Mouse (Mus musculus) heart, embryonic 16.5 days (tissue): ENCODE measurements at regions not wholly inside any gene's neighbourhood (a gene's known extent, or its start where the extent isn't known, plus 50 kb on each side); places are given as distances from the start of the nearest gene placed in this dataset.

Experiments used
- ATAC-seq: fragments of 200-750 bp; cut with Nextera tagmentation; replicated peaks from 2 replicates; pipeline ENCODE4 v1.8.0; 2017; ENCODE audit warnings: moderate number of reproducible peaks; ENCODE audit not compliant: insufficient read depth, low FRiP score; ENCODE audit errors: extremely low read depth
- H3K27ac ChIP-seq: fragments of 300-500 bp; sonication (generic); 2 replicates; pipeline ENCODE4 v1.5.1; 2014; ENCODE audit warnings: mild to moderate bottlenecking, low read length, control low read depth, moderate library complexity
- H3K27me3 ChIP-seq: fragments of 300-500 bp; sonication (generic); 2 replicates; pipeline ENCODE4 v1.6.1; 2014; ENCODE audit warnings: low read length, mixed read lengths; ENCODE audit not compliant: control insufficient read depth, insufficient read depth
- H3K36me3 ChIP-seq: fragments of 300-500 bp; sonication (generic); 2 replicates; pipeline ENCODE4 v1.6.1; 2014; ENCODE audit not compliant: control insufficient read depth, insufficient read depth
- H3K4me1 ChIP-seq: fragments of 300-500 bp; sonication (generic); 2 replicates; pipeline ENCODE4 v1.6.1; 2014; ENCODE audit warnings: low read length, mixed read lengths; ENCODE audit not compliant: control insufficient read depth, insufficient read depth
- H3K4me2 ChIP-seq: fragments of 300-500 bp; sonication (generic); 2 replicates; pipeline ENCODE4 v1.6.1; 2014; ENCODE audit warnings: low read depth, mild to moderate bottlenecking, control low read depth, low read length
- H3K4me3 ChIP-seq: fragments of 300-500 bp; sonication (generic); 2 replicates; pipeline ENCODE4 v1.5.1; 2014; ENCODE audit warnings: mild to moderate bottlenecking, control low read depth, low read length
- H3K9ac ChIP-seq: fragments of 300-500 bp; sonication (generic); 2 replicates; pipeline ENCODE4 v1.6.1; 2014; ENCODE audit warnings: low read length, control low read depth
- H3K9me3 ChIP-seq: fragments of 300-500 bp; sonication (generic); replicated peaks from 2 replicates; pipeline ENCODE4 v1.6.1; 2016; ENCODE audit warnings: low read length; ENCODE audit not compliant: control insufficient read depth
- WGBS: fragments of 180-500 bp; shearing (Covaris S2); extraction: QIAGEN DNeasy Blood & Tissue Kit; methylation state at CpG from one replicate; pipeline ENCODE4 v1.1.7; 2014; 5-methylcytosine and 5-hydroxymethylcytosine counted together

DNA sequence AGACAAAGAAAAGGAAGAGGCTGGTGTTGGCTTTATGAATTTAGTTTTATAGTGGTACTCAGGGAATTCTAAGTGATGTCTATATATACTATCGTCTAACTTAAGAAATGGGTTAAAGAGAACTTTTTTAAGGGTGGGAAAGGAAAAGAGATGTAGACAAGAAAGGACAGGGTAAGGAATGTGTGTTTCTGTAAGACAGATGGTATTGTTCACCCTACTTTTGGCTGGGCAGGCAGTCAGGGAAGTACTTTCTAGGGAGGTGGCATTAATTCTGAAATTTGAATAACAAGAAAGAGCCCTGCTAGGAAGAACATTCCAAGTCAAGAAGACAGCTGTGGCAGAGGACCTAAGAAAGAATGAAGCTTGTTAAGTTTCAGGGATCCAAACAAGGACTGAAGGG, 263.0 kb downstream of the Pik3r1 start:
- Histone ChIP-seq H3K36me3 (no peaks in the 10 kb centered on the region), H3K27ac (no peak overlapping the region), H3K9ac (no peak overlapping the region), H3K4me3 (no peak overlapping the region), H3K4me1 (no peaks in the 10 kb centered on the region), H3K27me3 (no peaks in the 10 kb centered on the region), H3K9me3 (no peaks in the 10 kb centered on the region), H3K4me2 (no peak overlapping the region)
- ATAC-seq, result no peak
- WGBS, result 83% methylated on average over 1 of the region's 1 CpGs

DNA sequence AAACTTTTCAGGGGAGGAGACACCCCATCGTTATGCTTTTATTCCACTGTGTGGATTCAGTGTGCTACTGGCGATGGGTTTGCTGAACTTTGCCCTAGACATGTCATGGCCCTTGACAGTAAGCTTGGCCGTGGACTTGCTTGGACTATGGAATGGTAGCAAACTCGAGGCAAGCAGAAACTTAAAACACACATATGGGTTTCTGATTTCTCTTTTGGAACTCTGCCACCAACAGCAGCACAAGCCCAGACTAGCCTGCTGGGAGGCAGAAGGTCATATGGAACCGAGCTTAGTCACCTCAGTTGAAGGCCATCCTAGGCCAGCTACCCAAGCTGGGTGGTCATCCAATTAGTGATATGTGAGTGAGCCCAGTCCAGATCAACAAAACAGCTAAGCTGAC, 263.8 kb downstream of the Pik3r1 start:
- WGBS, result 66% methylated on average over 5 of the region's 5 CpGs
- no peaks in the 10 kb centered on the region for H3K4me1 ChIP-seq
- H3K9me3 ChIP-seq, result no peaks in the 10 kb centered on the region

DNA sequence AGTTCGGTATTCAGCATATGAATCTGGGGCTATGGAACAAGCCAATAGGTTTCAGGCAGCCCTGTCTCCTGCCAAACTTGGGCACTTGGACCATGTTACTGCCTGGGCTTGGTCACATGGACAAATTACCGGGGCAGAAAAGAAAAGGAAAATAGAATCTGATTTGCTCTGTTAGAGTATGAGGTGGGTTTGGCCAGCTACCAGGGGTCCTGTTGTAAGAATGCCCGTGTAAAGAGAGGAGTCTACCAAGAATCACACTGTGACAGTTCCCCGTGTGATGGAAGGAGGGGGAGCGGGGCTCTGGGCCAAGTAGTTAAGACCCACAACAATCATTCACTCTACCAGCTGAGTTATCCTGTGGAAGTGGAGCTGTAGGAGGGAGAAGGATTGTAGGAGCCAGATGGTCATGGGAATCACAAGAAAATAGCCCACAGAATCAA, 266.2 kb downstream of the Pik3r1 start:
- Histone ChIP-seq H3K4me3 (no peak overlapping the region), H3K9ac (no peak overlapping the region), H3K36me3 (no peaks in the 10 kb centered on the region), H3K27ac (no peak overlapping the region), H3K4me1 (no peaks in the 10 kb centered on the region), H3K27me3 (no peaks in the 10 kb centered on the region), H3K9me3 (no peaks in the 10 kb centered on the region), H3K4me2 (no peak overlapping the region)
- 67% methylated on average over 5 of the region's 5 CpGs for WGBS
- no peak for ATAC-seq

More for the DNA sequence above, 263.8 kb downstream of the Pik3r1 start:
- Histone ChIP-seq H3K36me3 (no peaks in the 10 kb centered on the region), H3K4me2 (no peak overlapping the region), H3K9ac (no peak overlapping the region), H3K27me3 (no peaks in the 10 kb centered on the region), H3K27ac (no peak overlapping the region), H3K4me3 (no peak overlapping the region)
- no peak for ATAC-seq

DNA sequence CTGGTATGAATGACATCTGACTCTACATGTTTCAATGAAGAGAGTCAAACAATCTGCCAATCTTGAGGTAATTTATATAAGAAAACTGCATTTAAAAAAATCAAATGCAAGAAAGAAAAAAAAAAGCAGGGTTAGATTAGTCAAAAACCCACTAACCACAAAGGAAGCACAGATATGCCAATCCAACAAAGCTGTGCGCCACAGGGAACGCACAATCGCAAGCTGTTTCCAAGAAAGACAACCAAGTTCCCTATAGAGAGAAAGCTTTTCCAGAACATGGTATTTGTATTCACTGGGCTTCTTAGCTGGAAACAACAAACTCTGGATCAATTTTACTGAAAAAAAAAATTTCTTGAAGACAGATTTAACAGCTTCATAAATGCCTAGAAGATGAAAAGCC, 267.0 kb downstream of the Pik3r1 start:
- H3K9ac ChIP-seq, result no peak overlapping the region
- no peak overlapping the region for H3K4me3 ChIP-seq
- ATAC-seq, result no peak
- H3K9me3 ChIP-seq, result no peaks in the 10 kb centered on the region
- WGBS, result 88% methylated on average over 3 of the region's 3 CpGs
- H3K4me1 ChIP-seq, result no peaks in the 10 kb centered on the region
- H3K36me3 ChIP-seq, result no peaks in the 10 kb centered on the region
- H3K27ac ChIP-seq, result no peak overlapping the region
- H3K4me2 ChIP-seq, result no peak overlapping the region
- H3K27me3 ChIP-seq, result no peaks in the 10 kb centered on the region

DNA sequence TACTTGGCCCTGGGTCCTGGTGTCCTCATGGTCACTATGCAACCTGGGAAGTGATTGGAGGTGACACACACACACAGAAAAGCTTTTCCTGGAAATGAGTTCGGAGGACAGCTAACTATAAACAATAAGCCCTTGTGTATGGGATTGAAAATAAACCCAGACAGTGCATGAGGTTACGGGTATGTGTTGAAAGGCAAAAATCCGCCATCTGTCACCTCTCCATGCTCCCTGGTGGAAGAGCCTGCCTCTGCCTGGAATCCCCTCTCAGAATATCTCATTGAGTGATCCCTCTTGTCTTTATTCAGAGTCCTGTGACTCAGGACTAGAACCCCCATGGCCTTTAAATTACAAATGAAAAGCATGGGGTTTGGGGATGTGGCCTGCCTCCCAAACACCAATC, 276.2 kb downstream of the Pik3r1 start:
- Histone ChIP-seq H3K27ac (no peak overlapping the region), H3K9ac (no peak overlapping the region), H3K4me2 (no peak overlapping the region), H3K9me3 (no peaks in the 10 kb centered on the region), H3K4me3 (no peak overlapping the region), H3K36me3 (no peaks in the 10 kb centered on the region), H3K4me1 (0 out of 2 replicates have a peak, but pooled peaks cover 3% of the 10 kb centered on the region), H3K27me3 (no peaks in the 10 kb centered on the region)
- WGBS, result 36% methylated on average over 3 of the region's 3 CpGs
- ATAC-seq, result no peak

DNA sequence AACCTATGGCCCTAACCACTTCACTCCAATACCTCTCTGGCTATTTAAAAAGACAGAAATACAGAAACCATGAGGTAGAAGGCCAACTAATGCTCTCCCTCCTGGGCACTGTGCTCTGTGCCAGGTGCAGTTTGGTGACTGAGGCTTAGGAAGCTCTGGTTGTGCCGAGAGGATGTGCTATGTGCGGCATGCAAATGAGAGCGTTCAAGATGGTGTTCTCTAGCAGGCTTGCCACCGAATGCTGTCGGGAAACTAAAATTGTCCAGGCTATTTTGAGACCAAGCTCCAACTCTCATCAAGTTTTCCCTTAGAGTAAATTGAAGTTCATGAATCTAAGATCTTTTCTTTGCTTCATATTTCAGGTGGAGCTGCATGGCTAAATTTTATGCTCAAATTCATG, 277.1 kb downstream of the Pik3r1 start:
- ATAC-seq, result no peak
- Histone ChIP-seq H3K9ac (no peak overlapping the region), H3K4me2 (no peak overlapping the region), H3K4me1 (peaks cover 6% of the 10 kb centered on the region; the same call in 1 of the 2 replicates), H3K36me3 (no peaks in the 10 kb centered on the region), H3K9me3 (no peaks in the 10 kb centered on the region), H3K27me3 (no peaks in the 10 kb centered on the region), H3K4me3 (no peak overlapping the region), H3K27ac (no peak overlapping the region)
- WGBS, result 46% methylated on average over 5 of the region's 5 CpGs

DNA sequence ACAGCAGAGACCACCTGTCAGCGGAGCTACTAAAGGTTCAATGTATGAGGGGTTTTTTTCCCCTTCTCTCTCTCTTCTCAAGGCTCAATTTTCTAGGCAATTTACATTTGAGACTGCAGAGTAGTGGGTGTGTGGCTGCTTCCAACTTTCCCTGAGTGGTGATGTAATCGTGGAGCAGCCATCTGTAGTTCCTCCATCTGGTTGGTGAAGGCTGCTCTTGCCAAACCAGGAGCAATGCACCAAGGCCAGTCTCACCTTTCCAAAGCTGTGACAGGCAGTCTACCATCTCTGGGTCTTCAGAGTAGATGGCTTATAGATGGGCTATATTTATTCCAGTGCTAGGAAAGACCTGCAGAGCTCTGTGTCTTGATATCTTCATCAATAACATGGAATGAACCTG, 280.4 kb downstream of the Pik3r1 start:
- 80% methylated on average over 2 of the region's 2 CpGs for WGBS
- no peaks in the 10 kb centered on the region for H3K36me3 ChIP-seq
- no peak overlapping the region for H3K9ac ChIP-seq
- no peaks in the 10 kb centered on the region for H3K27me3 ChIP-seq
- ATAC-seq, result no peak
- no peak overlapping the region for H3K4me2 ChIP-seq
- no peak overlapping the region for H3K27ac ChIP-seq
- H3K4me3 ChIP-seq, result no peak overlapping the region
- H3K9me3 ChIP-seq, result no peaks in the 10 kb centered on the region
- H3K4me1 ChIP-seq, result peaks cover 6% of the 10 kb centered on the region; the same call in 1 of the 2 replicates

DNA sequence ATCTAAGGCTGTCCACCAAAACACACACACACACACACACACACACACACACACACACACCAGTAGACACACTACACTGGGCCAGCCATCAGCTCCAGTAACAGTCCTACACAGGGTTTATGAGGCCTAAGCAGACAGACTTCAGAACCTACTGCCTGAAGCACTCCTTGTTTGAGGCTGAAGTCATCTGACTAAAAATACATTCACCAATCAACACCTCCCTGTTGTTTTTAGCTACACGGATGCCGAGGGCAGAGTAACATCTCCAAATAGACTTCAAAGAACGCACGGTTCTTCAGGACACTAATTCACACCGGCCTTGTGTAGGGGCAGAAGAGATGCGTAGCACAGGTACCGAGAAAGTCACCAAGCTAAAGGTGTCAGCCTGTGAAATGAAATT, 282.2 kb downstream of the Pik3r1 start:
- Histone ChIP-seq H3K9me3 (no peaks in the 10 kb centered on the region), H3K36me3 (no peaks in the 10 kb centered on the region), H3K9ac (no peak overlapping the region), H3K27me3 (no peaks in the 10 kb centered on the region), H3K27ac (peak overlapping the region; percentile 58), H3K4me1 (peaks cover 8% of the 10 kb centered on the region; the same call in 1 of the 2 replicates), H3K4me3 (no peak overlapping the region), H3K4me2 (no peak overlapping the region)
- WGBS, result 44% methylated on average over 7 of the region's 7 CpGs
- ATAC-seq, result peak; percentile 80

DNA sequence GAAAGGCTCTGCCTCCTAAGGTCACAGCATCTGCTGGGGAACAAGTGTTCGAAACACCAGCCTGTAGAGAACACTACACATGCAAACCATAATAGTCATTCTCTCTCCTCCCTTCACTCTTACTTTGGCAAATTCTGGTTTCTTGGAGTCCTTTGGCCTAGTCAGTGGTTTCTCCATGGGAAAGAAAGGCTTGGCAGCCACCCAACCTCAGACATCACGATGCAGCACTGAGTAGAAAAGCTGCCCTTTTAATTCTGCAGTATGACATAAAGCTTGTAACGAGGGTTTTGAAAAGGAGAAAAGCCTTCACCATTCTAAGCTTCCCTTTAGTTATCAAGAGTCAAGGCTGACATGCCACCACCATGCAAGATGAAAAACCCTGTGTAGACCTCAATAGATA, 284.2 kb downstream of the Pik3r1 start:
- Histone ChIP-seq H3K4me2 (no peak overlapping the region), H3K27ac (no peak overlapping the region), H3K4me3 (no peak overlapping the region), H3K36me3 (no peaks in the 10 kb centered on the region), H3K9ac (no peak overlapping the region), H3K4me1 (peaks cover 12% of the 10 kb centered on the region; the same call in 1 of the 2 replicates), H3K9me3 (no peaks in the 10 kb centered on the region), H3K27me3 (no peaks in the 10 kb centered on the region)
- no peak; the same call in 1 of the 2 replicates for ATAC-seq
- WGBS, result 57% methylated on average over 3 of the region's 3 CpGs
